Mouse (Mus musculus) lung, postnatal 4 days (tissue): ENCODE measurements around the gene Churc1.
"Not testable (repeated sequence)": the region's sequence is repeated elsewhere in the genome, so short reads cannot be mapped to it uniquely, and the experiment has no call there.

Experiments used
- DNase-seq, 2 experiments: peaks; one replicate each; pipeline ENCODE4 v3.0.0; 2021

The Churc1 gene

GRCm38 (mm10) chr12:76765354-76765851 is at the start of gene Churc1, which contains the start of gene Fntb:
Gene Churc1, plus strand, starts transcription at chr12:76765538.
Gene Fntb, plus strand, starts transcription at chr12:76765589.
- DNase-seq = peak; percentile 91 to 94

- DNase-seq = no peak
Measured at GRCm38 (mm10) chr12:76718384-76718783, 47.0 kb upstream of the Churc1 start.

- DNase-seq = no peak
Measured at GRCm38 (mm10) chr12:76720572-76720971, 44.8 kb upstream of the Churc1 start.

GRCm38 (mm10) chr12:76722026-76722425 is 43.3 kb upstream of the Churc1 start:
- DNase-seq = no peak

GRCm38 (mm10) chr12:76727955-76728354 is 37.4 kb upstream of the Churc1 start:
- no peak for DNase-seq

GRCm38 (mm10) chr12:76750866-76751459 is 14.4 kb upstream of the Churc1 start:
- no peak for DNase-seq

GRCm38 (mm10) chr12:76752652-76753318 is 12.6 kb upstream of the Churc1 start:
- DNase-seq = peak in 1 of 2 experiments; percentile 39

GRCm38 (mm10) chr12:76765901-76766630 is 728 bp downstream of the Churc1 start:
- no peak for DNase-seq

GRCm38 (mm10) chr12:76770841-76771500 is 5.6 kb downstream of the Churc1 start:
- DNase-seq = no peak

GRCm38 (mm10) chr12:76771540-76771939 is 6.2 kb downstream of the Churc1 start:
- DNase-seq = no peak

GRCm38 (mm10) chr12:76774652-76775051 is 9.3 kb downstream of the Churc1 start:
- no peak for DNase-seq

- DNase-seq = no peak
Measured at GRCm38 (mm10) chr12:76775132-76775531, 9.8 kb downstream of the Churc1 start.

GRCm38 (mm10) chr12:76776898-76777297 is 11.6 kb downstream of the Churc1 start:
- DNase-seq = no peak

GRCm38 (mm10) chr12:76777845-76778244 is 12.5 kb downstream of the Churc1 start:
- DNase-seq = no peak

- DNase-seq = no peak
Measured at GRCm38 (mm10) chr12:76778305-76779083, 13.2 kb downstream of the Churc1 start.

- DNase-seq = no peak
Measured at GRCm38 (mm10) chr12:76779951-76780350, 14.6 kb downstream of the Churc1 start.

- no peak for DNase-seq
Measured at GRCm38 (mm10) chr12:76780639-76781468, 15.5 kb downstream of the Churc1 start.

- DNase-seq = no peak
Measured at GRCm38 (mm10) chr12:76784056-76784619, 18.8 kb downstream of the Churc1 start.

- no peak for DNase-seq
Measured at GRCm38 (mm10) chr12:76790446-76791084, 25.2 kb downstream of the Churc1 start.

- DNase-seq = not testable (repeated sequence)
Measured at GRCm38 (mm10) chr12:76792540-76792939, 27.2 kb downstream of the Churc1 start.
